9 mouse cellular contexts compared by ENCODE assay signal in the genomic region with DNA sequence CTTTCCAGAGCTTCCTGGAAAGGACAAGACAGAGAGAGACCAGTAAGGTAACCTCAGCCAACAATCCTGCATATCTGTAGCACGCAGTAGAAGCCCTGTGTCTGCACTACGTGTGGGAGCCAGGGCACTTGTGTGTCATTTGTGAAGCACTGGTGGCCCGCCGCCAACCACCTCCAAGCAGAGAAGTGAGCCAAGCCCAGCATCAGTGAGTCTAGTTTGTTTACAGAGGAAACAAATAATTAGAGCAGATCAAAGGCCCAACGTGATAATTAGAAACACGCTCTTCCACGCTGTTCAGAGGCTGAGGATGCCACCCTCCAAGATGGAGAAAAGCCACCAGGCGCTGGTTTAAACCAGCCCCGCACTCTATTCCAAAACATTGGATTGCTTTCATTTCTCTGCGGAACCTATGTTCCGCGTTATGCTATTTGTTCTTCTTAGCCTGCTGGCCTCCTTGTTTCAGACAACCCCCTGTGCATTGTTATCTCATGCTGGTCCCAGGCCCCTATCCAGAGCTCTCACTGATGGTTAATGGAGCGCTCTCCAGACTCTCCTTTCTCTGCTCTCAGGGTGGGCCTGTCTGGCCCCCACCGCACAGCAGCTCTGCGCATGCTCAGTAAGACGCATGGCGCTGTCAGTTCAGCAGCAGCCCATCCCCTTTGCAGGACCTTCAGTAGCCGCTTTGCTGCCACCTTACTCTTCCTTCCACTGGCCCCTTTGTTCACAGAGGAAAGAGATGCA.
DNase-seq lines count a peak whose midpoint lies in the region; ATAC-seq lines count a peak whose summit lies in the region.
"Had no signal": no experiment of that assay in that cellular context is flagged by ENCODE, and none has a peak within 500 bp of the region (broad histone marks: within the 10 kb centered on the region; RNA-seq: fewer than 3 reads in every experiment).

No protein-coding gene starts in this region.

- peaks cover 9% of the 10 kb centered on the region; the same call in 1 of the 2 replicates for H3K4me1 ChIP-seq in kidney, embryonic 15.5 days
- H3K4me1 ChIP-seq in forebrain, embryonic 13.5 days = peaks cover 10% of the 10 kb centered on the region
- H3K4me1 ChIP-seq in hindbrain, embryonic 14.5 days (replicated peaks; ENCODE audit: control insufficient read depth, insufficient read depth, low read length) = peaks cover 4% of the 10 kb centered on the region; the same call in 1 of the 2 replicates
- peaks cover 8% of the 10 kb centered on the region; the same call in 1 of the 2 replicates for H3K4me1 ChIP-seq in limb, embryonic 15.5 days
- H3K4me1 ChIP-seq: neural tube, embryonic 12.5 days had no signal

- H3K27ac ChIP-seq in kidney, embryonic 15.5 days = no peak overlapping the region
- H3K27ac ChIP-seq in forebrain, embryonic 13.5 days = no peak overlapping the region; the same call in 1 of the 2 replicates
- peak overlapping the region; percentile 55 for H3K27ac ChIP-seq in hindbrain, embryonic 14.5 days
- no peak overlapping the region for H3K27ac ChIP-seq in limb, embryonic 15.5 days
- H3K27ac ChIP-seq: neural tube, embryonic 12.5 days had no signal

- 52% methylated on average over 18 of the region's 18 CpGs for WGBS in kidney, embryonic 15.5 days
- whole genome bisulfite sequencing in forebrain, embryonic 13.5 days = 56% methylated on average over 18 of the region's 18 CpGs
- 55% methylated on average over 18 of the region's 18 CpGs for WGBS in hindbrain, embryonic 14.5 days
- 29% methylated on average over 18 of the region's 18 CpGs for WGBS in limb, embryonic 15.5 days

- DNase-seq in kidney, adult 11 months = no peak
- peak; percentile 69 for DNase-seq in cerebellum, adult 11 months
- DNase-seq in hindbrain, embryonic 14.5 days (ENCODE audit: low spot score) = peak; percentile 60
- peak; percentile 32 for DNase-seq in retina, postnatal 1 day
- DNase-seq in thymus, postnatal 10 days (ENCODE audit: low spot score in 2 of 2) = no peak

- ATAC-seq in kidney, embryonic 15.5 days (replicated peaks; ENCODE audit: low FRiP score) = no peak
- peak; percentile 78 for ATAC-seq in forebrain, embryonic 13.5 days
- peak; percentile 73; the same call in 1 of the 2 replicates for ATAC-seq in hindbrain, embryonic 14.5 days (ENCODE audit: low FRiP score)
- ATAC-seq in limb, embryonic 15.5 days (ENCODE audit: insufficient number of reproducible peaks, low FRiP score, low TSS enrichment, low read depth) = no peak

- H3K4me3 ChIP-seq in kidney, embryonic 15.5 days (replicated peaks) = 0 out of 2 replicates have a peak overlapping the region, but pooled peaks have one; percentile 8
- H3K4me3 ChIP-seq in forebrain, embryonic 13.5 days = no peak overlapping the region
- H3K4me3 ChIP-seq in hindbrain, embryonic 14.5 days (replicated peaks; ENCODE audit: low read length) = no peak overlapping the region
- peak overlapping the region; percentile 33 for H3K4me3 ChIP-seq in limb, embryonic 15.5 days
- H3K4me3 ChIP-seq: neural tube, embryonic 12.5 days had no signal

- no peak overlapping the region for H3K9ac ChIP-seq in kidney, embryonic 15.5 days
- H3K9ac ChIP-seq in forebrain, embryonic 13.5 days = 0 out of 2 replicates have a peak overlapping the region, but pooled peaks have one; percentile 26
- no peak overlapping the region for H3K9ac ChIP-seq in hindbrain, embryonic 14.5 days
- no peak overlapping the region for H3K9ac ChIP-seq in limb, embryonic 15.5 days
- H3K9ac ChIP-seq: neural tube, embryonic 12.5 days had no signal

- H3K9me3 ChIP-seq in kidney, embryonic 15.5 days (replicated peaks) = no peaks in the 10 kb centered on the region
- H3K9me3 ChIP-seq in forebrain, embryonic 13.5 days (replicated peaks) = no peaks in the 10 kb centered on the region
- no peaks in the 10 kb centered on the region for H3K9me3 ChIP-seq in hindbrain, embryonic 14.5 days (ENCODE audit: control insufficient read depth, low read length)
- H3K9me3 ChIP-seq in limb, embryonic 15.5 days = no peaks in the 10 kb centered on the region

- peak overlapping the region; percentile 28; the same call in 1 of the 2 replicates for H3K4me2 ChIP-seq in kidney, embryonic 15.5 days
- H3K4me2 ChIP-seq in forebrain, embryonic 13.5 days = peak overlapping the region; percentile 40
- H3K4me2 ChIP-seq in hindbrain, embryonic 14.5 days (replicated peaks) = peak overlapping the region; percentile 23
- peak overlapping the region; percentile 40 for H3K4me2 ChIP-seq in limb, embryonic 15.5 days
- H3K4me2 ChIP-seq: neural tube, embryonic 12.5 days had no signal

- no peaks in the 10 kb centered on the region for H3K36me3 ChIP-seq in kidney, embryonic 15.5 days
- no peaks in the 10 kb centered on the region for H3K36me3 ChIP-seq in forebrain, embryonic 13.5 days (ENCODE audit: poor library complexity, severe bottlenecking)
- H3K36me3 ChIP-seq in hindbrain, embryonic 14.5 days (replicated peaks; ENCODE audit: control insufficient read depth, insufficient read depth) = no peaks in the 10 kb centered on the region
- no peaks in the 10 kb centered on the region for H3K36me3 ChIP-seq in limb, embryonic 15.5 days
- H3K36me3 ChIP-seq: neural tube, embryonic 12.5 days had no signal

- no peaks in the 10 kb centered on the region for H3K27me3 ChIP-seq in kidney, embryonic 15.5 days
- H3K27me3 ChIP-seq in forebrain, embryonic 13.5 days = peaks cover 13% of the 10 kb centered on the region; the same call in 1 of the 2 replicates
- H3K27me3 ChIP-seq in hindbrain, embryonic 14.5 days (ENCODE audit: control insufficient read depth, insufficient read depth, low read length) = no peaks in the 10 kb centered on the region
- no peaks in the 10 kb centered on the region; the same call in 1 of the 2 replicates for H3K27me3 ChIP-seq in limb, embryonic 15.5 days
- H3K27me3 ChIP-seq: neural tube, embryonic 12.5 days had no signal

Comparison
In these comparisons a context has a peak if more than half of its experiments do, and no peak if none do; other contexts are left out.
1. ATAC-seq: peak in forebrain, embryonic 13.5 days (single experiment) and hindbrain, embryonic 14.5 days (single experiment); none in kidney, embryonic 15.5 days (single experiment) and limb, embryonic 15.5 days (single experiment).
2. H3K4me3 ChIP-seq: peak in kidney, embryonic 15.5 days (single experiment) and limb, embryonic 15.5 days (single experiment); none in forebrain, embryonic 13.5 days (single experiment) and hindbrain, embryonic 14.5 days (single experiment).
3. DNase-seq: peak in cerebellum, adult 11 months (single experiment), hindbrain, embryonic 14.5 days (single experiment) and retina, postnatal 1 day (single experiment); none in kidney, adult 11 months (single experiment) and thymus, postnatal 10 days (0 of 2).
4. Peak in every context shown above with its lines, with median percentiles within 50 percentile points of each other: H3K4me2 ChIP-seq.